Mouse (Mus musculus) adrenal gland, postnatal 14 days (tissue): ENCODE data around the gene Actr3. TPM values are rescaled to one million over a fixed set of nuclear protein-coding genes. Genes with fewer than 3 reads are reported as not detected.

Experiments
- DNase-seq: peaks from one replicate; pipeline ENCODE4 v3.0.0; 2021; ENCODE audit warnings: mixed read lengths
- total RNA-seq: library from RNA; stranded (reverse); gene quantifications from 2 replicates; pipeline ENCODE4 v1.2.3, GENCODE M21; 2021

Gene Actr3
- total RNA-seq, 1 experiment from 2014 or later: 161 TPM

- DNase-seq: no peak
These were observed 84.0 kb downstream of the Actr3 start for GRCm38 (mm10) chr1:125351416-125352037.

- no peak for DNase-seq
These were observed 84.7 kb downstream of the Actr3 start for GRCm38 (mm10) chr1:125350843-125351242.

- DNase-seq: no peak
These were observed 89.7 kb downstream of the Actr3 start for GRCm38 (mm10) chr1:125345854-125346253.

- DNase-seq: no peak
These were observed 90.1 kb downstream of the Actr3 start for GRCm38 (mm10) chr1:125345448-125345847.

- no peak for DNase-seq
These were observed 92.4 kb downstream of the Actr3 start for GRCm38 (mm10) chr1:125343105-125343504.

Other genes starting within 250 kb of the Actr3 start
- gene Slc35f5, start 124.9 kb upstream of the Actr3 start, total RNA-seq: 40.4 and 46.4 TPM in 2 replicates
- gene Gpr39, start 241.3 kb upstream of the Actr3 start, total RNA-seq: 0.30 and 0.78 TPM in 2 replicates